Mouse (Mus musculus): ENCODE measurements around the gene Lsamp. TPM values are rescaled to one million over a fixed set of nuclear protein-coding genes. Genes with fewer than 3 reads are reported as not detected.

Lsamp gene
- polyA plus RNA-seq, 1 experiment = not detected

DNA sequence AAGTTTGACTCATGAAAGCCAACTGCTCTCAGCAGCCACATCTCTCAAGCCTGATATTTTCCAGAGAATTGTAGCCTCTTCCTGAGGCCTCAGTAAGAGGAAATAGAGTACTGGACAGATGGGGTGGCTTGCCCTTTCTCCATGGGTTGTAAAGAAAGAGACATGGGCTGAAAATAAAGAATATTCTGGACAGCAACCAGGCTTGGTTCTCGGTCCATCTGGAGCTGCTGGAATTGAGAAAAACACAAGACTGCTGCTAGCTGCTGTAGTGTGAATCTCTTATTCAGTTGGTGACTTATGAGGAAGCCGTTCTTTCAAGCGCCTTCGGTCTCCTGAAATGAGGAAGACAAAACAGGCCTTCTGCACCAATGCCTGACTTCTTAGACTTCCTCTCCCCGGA lies 1954.1 kb downstream of the Lsamp start:
- no peaks in the 10 kb centered on the region for H3K36me3 ChIP-seq (ENCODE audit: control insufficient read depth, insufficient read depth)
- H3K27me3 ChIP-seq (ENCODE audit: control insufficient read depth, insufficient read depth, insufficient read length) = no peaks in the 10 kb centered on the region
- H3K4me3 ChIP-seq = no peak overlapping the region
- no peak overlapping the region for H3ac ChIP-seq (ENCODE audit: control insufficient read depth, insufficient read length)
- no peak overlapping the region for H3K4me2 ChIP-seq (ENCODE audit: low read depth)
- TF ChIP-seq TCF3 (IDR thresholded peaks at IDR 0.05; ENCODE audit: insufficient read length, low read depth) (no peak), CEBPB (IDR thresholded peaks at IDR 0.05; ENCODE audit: insufficient read depth, poor library complexity, severe bottlenecking) (no peak), MYOG (IDR thresholded peaks at IDR 0.05; ENCODE audit: control insufficient read depth in 1 of 3, insufficient read depth in 1 of 3, insufficient read length in 2 of 3, low read depth in 2 of 3) (no peak)
- no peaks in the 10 kb centered on the region for H3K79me2 ChIP-seq (ENCODE audit: control insufficient read depth, insufficient read depth)

DNA sequence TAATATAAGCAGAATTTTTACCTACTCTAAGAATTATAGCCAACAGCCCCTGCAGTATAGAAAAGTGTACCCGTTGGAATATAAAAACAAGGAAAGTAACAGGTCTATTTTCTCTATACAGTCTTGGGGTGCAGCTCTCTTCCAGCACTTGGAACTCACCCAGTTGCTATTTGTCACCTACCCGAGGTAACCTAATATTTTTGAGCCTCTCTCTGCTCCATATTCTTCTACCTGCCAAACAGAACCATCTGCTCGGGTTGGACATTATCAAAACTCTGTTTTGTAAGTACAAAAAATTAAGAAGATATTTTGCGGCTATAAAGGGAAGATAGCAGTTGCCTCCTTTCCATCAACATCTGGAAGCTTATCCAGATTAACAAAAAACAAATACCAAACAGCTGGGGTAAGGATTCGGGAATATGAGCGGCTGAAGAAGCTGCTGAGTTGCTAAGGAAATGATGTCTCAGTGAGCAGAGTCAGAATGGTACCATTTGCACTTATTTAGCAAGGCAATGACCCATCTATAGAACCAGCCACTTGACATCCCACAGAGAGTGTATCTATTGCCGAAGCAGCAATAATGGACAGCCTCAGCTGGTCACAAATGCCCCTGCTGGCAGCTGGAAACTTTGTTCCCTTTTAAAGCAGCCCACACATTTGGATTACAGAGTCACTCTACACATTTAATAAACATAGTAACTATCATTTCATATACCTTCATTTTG lies 1957.6 kb downstream of the Lsamp start:
- Histone ChIP-seq H3K36me3 (ENCODE audit: control insufficient read depth, insufficient read depth) (no peaks in the 10 kb centered on the region), H3ac (ENCODE audit: control insufficient read depth, insufficient read length) (no peak overlapping the region), H3K4me3 (no peak overlapping the region), H3K79me2 (ENCODE audit: control insufficient read depth, insufficient read depth) (no peaks in the 10 kb centered on the region), H3K4me2 (ENCODE audit: low read depth) (no peak overlapping the region), H3K27me3 (ENCODE audit: control insufficient read depth, insufficient read depth, insufficient read length) (no peaks in the 10 kb centered on the region)
- TF ChIP-seq REST (IDR thresholded peaks at IDR 0.05; ENCODE audit: insufficient read depth, insufficient read length) = no peak
- TF ChIP-seq POLR2AphosphoS2 (IDR thresholded peaks at IDR 0.05; ENCODE audit: insufficient read length, low read depth) = no peak
- no peak for TF ChIP-seq SRF (IDR thresholded peaks at IDR 0.05; ENCODE audit: control insufficient read depth, insufficient read length, low read depth)
- TF ChIP-seq MAX (IDR thresholded peaks at IDR 0.05; ENCODE audit: low read depth) = no peak
- TF ChIP-seq MYOG (IDR thresholded peaks at IDR 0.05; ENCODE audit: control insufficient read depth in 1 of 3, insufficient read depth in 1 of 3, insufficient read length in 2 of 3, low read depth in 2 of 3) = no peak
- no peak for TF ChIP-seq CEBPB (IDR thresholded peaks at IDR 0.05; ENCODE audit: insufficient read depth, poor library complexity, severe bottlenecking)
- no peak for TF ChIP-seq MYOD1 (IDR thresholded peaks at IDR 0.05; ENCODE audit: control insufficient read depth in 1 of 3, insufficient read length in 2 of 3, low read depth in 2 of 3)
- TF ChIP-seq E2F4 (IDR thresholded peaks at IDR 0.05; ENCODE audit: insufficient read depth) = no peak
- TF ChIP-seq POLR2A (IDR thresholded peaks at IDR 0.05; ENCODE audit: insufficient read length, low read depth) = no peak
- TF ChIP-seq USF1 (IDR thresholded peaks at IDR 0.05; ENCODE audit: low read depth) = no peak
- TF ChIP-seq TCF12 (IDR thresholded peaks at IDR 0.05; ENCODE audit: insufficient read depth, poor library complexity, severe bottlenecking) = no peak
- no peak for TF ChIP-seq TCF3 (IDR thresholded peaks at IDR 0.05; ENCODE audit: insufficient read length, low read depth)

DNA sequence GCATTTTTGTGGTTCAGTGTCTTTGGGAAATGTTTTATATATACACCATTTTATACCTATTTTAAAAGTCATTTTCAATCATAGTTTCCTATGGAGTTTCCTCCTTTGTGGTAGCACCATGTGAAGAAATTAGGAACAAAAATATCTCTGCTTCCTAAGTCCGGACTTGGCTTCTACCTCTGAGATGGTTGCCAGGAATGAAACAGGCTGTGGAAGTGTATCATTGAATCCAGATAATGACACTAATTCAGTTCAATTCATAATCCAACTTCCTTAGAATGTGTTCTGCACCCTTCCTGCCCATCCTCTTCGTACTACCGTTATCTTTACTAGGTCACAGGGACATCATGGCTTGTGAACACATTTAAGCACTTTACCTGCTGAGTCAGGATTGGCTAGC lies 1973.7 kb downstream of the Lsamp start:
- H3K4me3 ChIP-seq = no peak overlapping the region
- H3K4me2 ChIP-seq (ENCODE audit: low read depth) = no peak overlapping the region
- no peak overlapping the region for H3ac ChIP-seq (ENCODE audit: control insufficient read depth, insufficient read length)
- no peak for TF ChIP-seq POLR2A (IDR thresholded peaks at IDR 0.05; ENCODE audit: insufficient read length, low read depth)
- TF ChIP-seq USF1 (IDR thresholded peaks at IDR 0.05; ENCODE audit: low read depth) = no peak
- no peak for TF ChIP-seq TCF12 (IDR thresholded peaks at IDR 0.05; ENCODE audit: insufficient read depth, poor library complexity, severe bottlenecking)
- TF ChIP-seq SRF (IDR thresholded peaks at IDR 0.05; ENCODE audit: control insufficient read depth, insufficient read length, low read depth) = no peak
- TF ChIP-seq TCF3 (IDR thresholded peaks at IDR 0.05; ENCODE audit: insufficient read length, low read depth) = no peak
- no peak for TF ChIP-seq MAX (IDR thresholded peaks at IDR 0.05; ENCODE audit: low read depth)
- TF ChIP-seq REST (IDR thresholded peaks at IDR 0.05; ENCODE audit: insufficient read depth, insufficient read length) = no peak
- no peak for TF ChIP-seq MYOD1 (IDR thresholded peaks at IDR 0.05; ENCODE audit: control insufficient read depth in 1 of 3, insufficient read length in 2 of 3, low read depth in 2 of 3)
- no peak for TF ChIP-seq POLR2AphosphoS2 (IDR thresholded peaks at IDR 0.05; ENCODE audit: insufficient read length, low read depth)
- TF ChIP-seq CEBPB (IDR thresholded peaks at IDR 0.05; ENCODE audit: insufficient read depth, poor library complexity, severe bottlenecking) = no peak
- TF ChIP-seq E2F4 (IDR thresholded peaks at IDR 0.05; ENCODE audit: insufficient read depth) = no peak
- no peak for TF ChIP-seq MYOG (IDR thresholded peaks at IDR 0.05; ENCODE audit: control insufficient read depth in 1 of 3, insufficient read depth in 1 of 3, insufficient read length in 2 of 3, low read depth in 2 of 3)
- no peaks in the 10 kb centered on the region for H3K36me3 ChIP-seq (ENCODE audit: control insufficient read depth, insufficient read depth)
- H3K79me2 ChIP-seq (ENCODE audit: control insufficient read depth, insufficient read depth) = no peaks in the 10 kb centered on the region
- no peaks in the 10 kb centered on the region for H3K27me3 ChIP-seq (ENCODE audit: control insufficient read depth, insufficient read depth, insufficient read length)

DNA sequence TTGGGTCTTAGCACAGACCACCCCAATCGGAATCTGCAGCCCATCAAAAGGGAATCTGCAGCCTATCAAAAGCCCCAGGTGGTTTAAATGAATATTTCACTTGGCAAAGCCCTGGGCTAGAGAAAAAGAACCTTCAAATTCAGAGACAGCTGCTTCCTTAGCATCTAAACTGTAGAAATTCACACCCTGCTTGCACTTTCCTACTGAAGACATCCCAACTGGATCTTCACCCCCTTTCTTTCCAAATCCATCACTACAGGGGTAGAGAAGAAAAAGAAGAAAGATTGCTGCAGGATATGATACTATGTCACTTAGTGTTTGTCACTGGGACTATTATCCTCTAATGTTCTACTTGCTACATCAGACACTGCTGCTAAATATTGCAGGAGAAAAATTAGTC lies 1981.5 kb downstream of the Lsamp start:
- no peak overlapping the region for H3ac ChIP-seq (ENCODE audit: control insufficient read depth, insufficient read length)
- no peak overlapping the region for H3K4me3 ChIP-seq
- H3K4me2 ChIP-seq (ENCODE audit: low read depth) = no peak overlapping the region
- H3K79me2 ChIP-seq (ENCODE audit: control insufficient read depth, insufficient read depth) = no peaks in the 10 kb centered on the region
- TF ChIP-seq POLR2A (IDR thresholded peaks at IDR 0.05; ENCODE audit: insufficient read length, low read depth) (no peak), MAX (IDR thresholded peaks at IDR 0.05; ENCODE audit: low read depth) (no peak), E2F4 (IDR thresholded peaks at IDR 0.05; ENCODE audit: insufficient read depth) (no peak), TCF3 (IDR thresholded peaks at IDR 0.05; ENCODE audit: insufficient read length, low read depth) (no peak), CEBPB (IDR thresholded peaks at IDR 0.05; ENCODE audit: insufficient read depth, poor library complexity, severe bottlenecking) (no peak), TCF12 (IDR thresholded peaks at IDR 0.05; ENCODE audit: insufficient read depth, poor library complexity, severe bottlenecking) (no peak), USF1 (IDR thresholded peaks at IDR 0.05; ENCODE audit: low read depth) (no peak), POLR2AphosphoS2 (IDR thresholded peaks at IDR 0.05; ENCODE audit: insufficient read length, low read depth) (no peak), MYOD1 (IDR thresholded peaks at IDR 0.05; ENCODE audit: control insufficient read depth in 1 of 3, insufficient read length in 2 of 3, low read depth in 2 of 3) (no peak)
- no peaks in the 10 kb centered on the region for H3K36me3 ChIP-seq (ENCODE audit: control insufficient read depth, insufficient read depth)
- H3K27me3 ChIP-seq (ENCODE audit: control insufficient read depth, insufficient read depth, insufficient read length) = no peaks in the 10 kb centered on the region

DNA sequence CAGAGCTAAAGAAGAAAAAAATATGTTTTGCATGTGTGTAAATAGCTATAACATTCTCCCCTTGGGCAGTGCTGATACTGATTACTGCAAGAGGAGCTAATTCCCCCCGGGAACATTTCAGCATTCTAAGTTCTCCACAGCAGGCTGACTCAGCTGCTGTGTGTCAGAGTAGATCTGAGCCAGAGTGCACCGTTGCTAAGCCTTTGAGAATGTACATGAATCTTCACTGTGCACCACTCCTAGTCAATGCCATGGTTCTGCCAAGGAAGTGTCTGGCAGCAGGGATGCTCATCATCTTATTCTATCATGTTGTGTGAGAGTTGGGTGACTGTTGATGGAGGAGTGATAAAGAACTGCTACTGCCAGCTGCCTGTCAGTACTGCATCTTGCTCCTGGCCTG lies 1985.1 kb downstream of the Lsamp start:
- TF ChIP-seq POLR2AphosphoS2 (IDR thresholded peaks at IDR 0.05; ENCODE audit: insufficient read length, low read depth) = no peak
- no peak for TF ChIP-seq TCF3 (IDR thresholded peaks at IDR 0.05; ENCODE audit: insufficient read length, low read depth)
- no peak for TF ChIP-seq REST (IDR thresholded peaks at IDR 0.05; ENCODE audit: insufficient read depth, insufficient read length)
- no peak for TF ChIP-seq MYOG (IDR thresholded peaks at IDR 0.05; ENCODE audit: control insufficient read depth in 1 of 3, insufficient read depth in 1 of 3, insufficient read length in 2 of 3, low read depth in 2 of 3)
- TF ChIP-seq MYOD1 (IDR thresholded peaks at IDR 0.05; ENCODE audit: control insufficient read depth in 1 of 3, insufficient read length in 2 of 3, low read depth in 2 of 3) = no peak
- TF ChIP-seq E2F4 (IDR thresholded peaks at IDR 0.05; ENCODE audit: insufficient read depth) = no peak
- no peak for TF ChIP-seq POLR2A (IDR thresholded peaks at IDR 0.05; ENCODE audit: insufficient read length, low read depth)
- TF ChIP-seq SRF (IDR thresholded peaks at IDR 0.05; ENCODE audit: control insufficient read depth, insufficient read length, low read depth) = no peak
- TF ChIP-seq TCF12 (IDR thresholded peaks at IDR 0.05; ENCODE audit: insufficient read depth, poor library complexity, severe bottlenecking) = no peak
- H3K27me3 ChIP-seq (ENCODE audit: control insufficient read depth, insufficient read depth, insufficient read length) = no peaks in the 10 kb centered on the region
- no peaks in the 10 kb centered on the region for H3K79me2 ChIP-seq (ENCODE audit: control insufficient read depth, insufficient read depth)
- H3ac ChIP-seq (ENCODE audit: control insufficient read depth, insufficient read length) = no peak overlapping the region
- no peaks in the 10 kb centered on the region for H3K36me3 ChIP-seq (ENCODE audit: control insufficient read depth, insufficient read depth)
- no peak overlapping the region for H3K4me3 ChIP-seq
- no peak overlapping the region for H3K4me2 ChIP-seq (ENCODE audit: low read depth)
